Mouse (Mus musculus) T-cell, adult 2 months (primary cell): Measurements from ENCODE around the gene 3110021N24Rik.
"Not testable (repeated sequence)": the region's sequence is repeated elsewhere in the genome, so short reads cannot be mapped to it uniquely, and the experiment has no call there.

Source experiments
- DNase-seq: peaks from one replicate; pipeline ENCODE4 v3.0.0; 2022; ENCODE audit warnings: low spot score

Gene 3110021N24Rik

GRCm38 (mm10) chr4:108719349-108719748 is at the start of gene 3110021N24Rik:
Gene 3110021N24Rik, plus strand, starts transcription at chr4:108719649.
- no peak for DNase-seq

- no peak for DNase-seq
Observed at GRCm38 (mm10) chr4:108686156-108686555, 33.3 kb upstream of the 3110021N24Rik start.

- not testable (repeated sequence) for DNase-seq
Observed at GRCm38 (mm10) chr4:108687098-108687497, 32.4 kb upstream of the 3110021N24Rik start.

GRCm38 (mm10) chr4:108690479-108690878 is 29.0 kb upstream of the 3110021N24Rik start:
- no peak for DNase-seq

GRCm38 (mm10) chr4:108691469-108691868 is 28.0 kb upstream of the 3110021N24Rik start:
- DNase-seq: no peak

- no peak for DNase-seq
Observed at GRCm38 (mm10) chr4:108696934-108697333, 22.5 kb upstream of the 3110021N24Rik start.

GRCm38 (mm10) chr4:108708209-108708608 is 11.2 kb upstream of the 3110021N24Rik start:
- no peak for DNase-seq

- no peak for DNase-seq
Observed at GRCm38 (mm10) chr4:108721245-108721784, 1.9 kb downstream of the 3110021N24Rik start.

GRCm38 (mm10) chr4:108724102-108724501 is 4.7 kb downstream of the 3110021N24Rik start:
- no peak for DNase-seq

GRCm38 (mm10) chr4:108730450-108730849 is 11.0 kb downstream of the 3110021N24Rik start:
- no peak for DNase-seq

- DNase-seq: no peak
Observed at GRCm38 (mm10) chr4:108731582-108731981, 12.1 kb downstream of the 3110021N24Rik start.

GRCm38 (mm10) chr4:108746160-108746873 is 26.9 kb downstream of the 3110021N24Rik start:
- no peak for DNase-seq

- no peak for DNase-seq
Observed at GRCm38 (mm10) chr4:108759583-108759982, 40.1 kb downstream of the 3110021N24Rik start.

- DNase-seq: no peak
Observed at GRCm38 (mm10) chr4:108768527-108768926, 49.1 kb downstream of the 3110021N24Rik start.

GRCm38 (mm10) chr4:108779763-108780056 is 60.3 kb downstream of the 3110021N24Rik start:
- no peak for DNase-seq

GRCm38 (mm10) chr4:108780057-108780863 is 60.8 kb downstream of the 3110021N24Rik start, which contains the start of gene Zfyve9:
Gene Zfyve9, minus strand, starts transcription at chr4:108780798.
- peak; percentile 59 for DNase-seq

GRCm38 (mm10) chr4:108780864-108781205 is 61.4 kb downstream of the 3110021N24Rik start:
- DNase-seq: no peak

GRCm38 (mm10) chr4:108781596-108781995 is 62.1 kb downstream of the 3110021N24Rik start:
- DNase-seq: no peak

GRCm38 (mm10) chr4:108782421-108783085 is 63.1 kb downstream of the 3110021N24Rik start:
- DNase-seq: no peak

GRCm38 (mm10) chr4:108789258-108789936 is 69.9 kb downstream of the 3110021N24Rik start:
- DNase-seq: no peak

GRCm38 (mm10) chr4:108790507-108790906 is 71.1 kb downstream of the 3110021N24Rik start:
- DNase-seq: no peak

- no peak for DNase-seq
Observed at GRCm38 (mm10) chr4:108793941-108794340, 74.5 kb downstream of the 3110021N24Rik start.
